Mouse (Mus musculus): ENCODE measurements at regions not wholly inside any gene's neighbourhood (a gene's known extent, or its start where the extent isn't known, plus 50 kb on each side); places are given as distances from the start of the nearest gene placed in this dataset.

DNA sequence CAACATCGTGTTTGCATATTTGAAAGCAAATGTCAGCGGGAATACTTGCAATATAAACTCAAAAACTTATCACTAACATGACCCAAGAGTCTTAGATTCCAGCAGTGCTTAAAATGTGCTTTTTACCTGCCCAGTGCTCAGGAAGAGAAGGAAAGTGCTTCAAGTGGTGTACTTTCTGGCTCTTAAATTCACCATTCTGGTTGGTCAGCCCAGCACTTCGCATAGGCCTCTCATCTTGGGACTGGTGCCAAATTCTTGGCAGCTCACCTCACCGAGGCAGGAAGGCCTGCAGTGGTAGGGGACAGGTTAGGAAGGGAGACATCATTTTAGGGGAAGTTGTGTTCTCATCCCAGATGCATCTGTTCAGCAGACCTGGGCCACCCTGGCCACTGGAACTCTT lies 1913.3 kb upstream of the Lrrc6 start:
- Histone ChIP-seq H3K4me1 (ENCODE audit: control insufficient read depth, insufficient read depth, low read length) (no peaks in the 10 kb centered on the region), H3K9me3 (replicated peaks; ENCODE audit: control insufficient read depth, low read length) (no peaks in the 10 kb centered on the region), H3K27ac (ENCODE audit: low read depth, low read length) (no peak overlapping the region), H3K4me2 (ENCODE audit: low read length) (no peak overlapping the region), H3K4me3 (ENCODE audit: low read depth, low read length) (no peak overlapping the region), H3K36me3 (ENCODE audit: control insufficient read depth, insufficient read depth, low read length) (no peaks in the 10 kb centered on the region), H3K9ac (ENCODE audit: low read length) (no peak overlapping the region), H3K27me3 (replicated peaks; ENCODE audit: control insufficient read depth, insufficient read depth, low read length) (no peaks in the 10 kb centered on the region)
- 63% methylated on average over 4 of the region's 4 CpGs for WGBS
- DNase-seq (ENCODE audit: low spot score) (no peak), ATAC-seq (no peak)

DNA sequence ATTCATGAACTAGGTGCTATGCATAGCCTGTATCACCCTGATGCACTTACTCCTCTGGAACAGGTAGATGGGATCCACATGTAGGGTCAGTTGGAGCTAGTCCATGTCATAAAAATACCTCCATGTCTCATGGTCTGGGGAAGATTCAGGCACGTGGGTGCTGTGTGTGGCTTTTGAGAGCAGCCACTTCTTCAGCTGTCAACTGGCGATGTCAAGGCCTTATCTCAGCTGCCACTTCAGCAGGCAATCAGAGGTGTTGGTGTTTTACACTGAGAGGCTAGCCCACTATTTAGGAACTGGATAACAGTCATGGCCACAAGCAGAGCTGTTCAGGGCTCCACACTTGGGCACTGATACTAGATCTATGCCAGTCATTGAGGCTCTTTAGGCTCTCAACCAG lies 1912.0 kb upstream of the Lrrc6 start:
- H3K4me3 ChIP-seq (ENCODE audit: low read depth, low read length) = no peak overlapping the region
- H3K4me1 ChIP-seq (ENCODE audit: control insufficient read depth, insufficient read depth, low read length) = no peaks in the 10 kb centered on the region
- H3K27ac ChIP-seq (ENCODE audit: low read depth, low read length) = no peak overlapping the region
- H3K9ac ChIP-seq (ENCODE audit: low read length) = no peak overlapping the region
- 88% methylated on average over 2 of the region's 2 CpGs for WGBS
- H3K4me2 ChIP-seq (ENCODE audit: low read length) = no peak overlapping the region
- H3K9me3 ChIP-seq (replicated peaks; ENCODE audit: control insufficient read depth, low read length) = no peaks in the 10 kb centered on the region
- H3K36me3 ChIP-seq (ENCODE audit: control insufficient read depth, insufficient read depth, low read length) = no peaks in the 10 kb centered on the region
- DNase-seq (ENCODE audit: low spot score) = no peak
- ATAC-seq = no peak
- H3K27me3 ChIP-seq (replicated peaks; ENCODE audit: control insufficient read depth, insufficient read depth, low read length) = no peaks in the 10 kb centered on the region

DNA sequence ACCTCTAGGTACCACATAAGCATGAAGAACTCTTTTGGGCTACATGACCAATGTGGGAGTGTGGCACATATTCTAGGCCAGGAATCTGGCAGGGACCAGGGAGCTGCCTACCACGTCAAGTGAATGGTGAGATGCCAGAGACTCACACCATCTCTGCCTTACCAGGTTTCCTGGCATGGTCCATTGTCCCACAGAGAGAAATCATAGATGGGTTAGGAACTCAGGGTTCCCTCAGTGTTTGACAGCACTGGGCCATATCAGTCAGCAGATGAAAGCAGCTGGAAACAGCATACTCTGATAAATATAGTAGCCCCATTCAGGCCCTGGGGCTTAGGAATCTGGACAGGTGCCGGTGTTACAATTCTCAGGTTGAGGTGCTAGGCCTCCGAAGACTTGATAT lies 1911.4 kb upstream of the Lrrc6 start:
- Histone ChIP-seq H3K36me3 (ENCODE audit: control insufficient read depth, insufficient read depth, low read length) (no peaks in the 10 kb centered on the region), H3K4me2 (ENCODE audit: low read length) (no peak overlapping the region), H3K27ac (ENCODE audit: low read depth, low read length) (no peak overlapping the region), H3K27me3 (replicated peaks; ENCODE audit: control insufficient read depth, insufficient read depth, low read length) (no peaks in the 10 kb centered on the region), H3K9me3 (replicated peaks; ENCODE audit: control insufficient read depth, low read length) (no peaks in the 10 kb centered on the region), H3K4me3 (ENCODE audit: low read depth, low read length) (no peak overlapping the region), H3K9ac (ENCODE audit: low read length) (no peak overlapping the region), H3K4me1 (ENCODE audit: control insufficient read depth, insufficient read depth, low read length) (no peaks in the 10 kb centered on the region)
- ATAC-seq (no peak), DNase-seq (ENCODE audit: low spot score) (no peak)
- WGBS = 93% methylated on average over 3 of the region's 3 CpGs

DNA sequence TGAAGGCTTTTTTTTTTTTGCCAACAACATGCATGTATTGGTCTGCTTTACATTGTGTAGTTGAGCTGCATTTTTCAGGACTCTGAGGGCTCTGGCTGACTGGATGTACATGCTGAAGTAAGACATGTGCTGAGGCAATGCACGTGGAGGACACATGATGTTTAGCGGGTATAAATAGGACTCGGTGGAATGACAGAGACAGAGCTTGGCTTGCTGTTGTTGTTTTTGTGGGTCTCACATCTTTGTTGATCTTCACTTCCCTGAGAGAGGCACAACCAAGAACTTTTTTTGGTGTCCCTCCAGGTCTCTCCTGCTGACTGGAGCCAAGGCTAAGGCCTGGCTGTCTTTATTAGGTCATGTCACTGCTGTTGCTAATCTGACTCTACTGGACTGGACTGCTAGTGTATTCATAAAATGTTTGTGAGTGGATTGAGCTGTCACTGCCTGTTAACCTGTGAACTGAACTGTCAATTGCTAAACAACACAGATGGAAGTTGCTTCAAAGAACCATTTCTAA lies 1902.9 kb upstream of the Lrrc6 start:
- no peak overlapping the region for H3K4me2 ChIP-seq (ENCODE audit: low read length)
- no peaks in the 10 kb centered on the region for H3K36me3 ChIP-seq (ENCODE audit: control insufficient read depth, insufficient read depth, low read length)
- no peak overlapping the region for H3K9ac ChIP-seq (ENCODE audit: low read length)
- no peaks in the 10 kb centered on the region for H3K9me3 ChIP-seq (replicated peaks; ENCODE audit: control insufficient read depth, low read length)
- H3K27ac ChIP-seq (ENCODE audit: low read depth, low read length) = no peak overlapping the region
- H3K4me3 ChIP-seq (ENCODE audit: low read depth, low read length) = no peak overlapping the region
- H3K27me3 ChIP-seq (replicated peaks; ENCODE audit: control insufficient read depth, insufficient read depth, low read length) = no peaks in the 10 kb centered on the region
- ATAC-seq = no peak
- 90% methylated on average over 3 of the region's 3 CpGs for WGBS
- DNase-seq (ENCODE audit: low spot score) = no peak
- H3K4me1 ChIP-seq (ENCODE audit: control insufficient read depth, insufficient read depth, low read length) = no peaks in the 10 kb centered on the region

DNA sequence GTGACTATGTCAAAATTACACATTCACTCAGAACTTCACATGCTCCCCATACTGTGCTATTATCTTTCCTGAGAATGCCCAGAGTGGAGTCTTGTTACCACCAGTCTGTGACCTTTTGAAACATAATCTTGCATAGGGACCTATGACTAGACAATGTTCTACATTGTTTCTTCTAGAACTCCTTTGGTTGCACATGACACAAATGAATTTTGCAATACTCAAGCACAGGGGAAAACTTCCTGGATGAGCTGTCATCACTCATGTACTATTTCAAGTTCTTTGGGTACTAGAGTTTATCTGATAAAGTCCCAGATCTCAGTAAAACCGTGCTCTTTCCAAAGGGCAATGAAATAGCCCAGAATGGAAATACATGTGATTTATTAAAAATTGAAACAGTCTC lies 1901.0 kb upstream of the Lrrc6 start:
- H3K27ac ChIP-seq (ENCODE audit: low read depth, low read length) = no peak overlapping the region
- H3K36me3 ChIP-seq (ENCODE audit: control insufficient read depth, insufficient read depth, low read length) = no peaks in the 10 kb centered on the region
- H3K27me3 ChIP-seq (replicated peaks; ENCODE audit: control insufficient read depth, insufficient read depth, low read length) = no peaks in the 10 kb centered on the region
- H3K4me2 ChIP-seq (ENCODE audit: low read length) = no peak overlapping the region
- 69% methylated on average over 1 of the region's 1 CpGs for WGBS
- no peak overlapping the region for H3K9ac ChIP-seq (ENCODE audit: low read length)
- H3K4me1 ChIP-seq (ENCODE audit: control insufficient read depth, insufficient read depth, low read length) = no peaks in the 10 kb centered on the region
- no peaks in the 10 kb centered on the region for H3K9me3 ChIP-seq (replicated peaks; ENCODE audit: control insufficient read depth, low read length)
- DNase-seq (ENCODE audit: low spot score) = no peak
- no peak for ATAC-seq
- no peak overlapping the region for H3K4me3 ChIP-seq (ENCODE audit: low read depth, low read length)

DNA sequence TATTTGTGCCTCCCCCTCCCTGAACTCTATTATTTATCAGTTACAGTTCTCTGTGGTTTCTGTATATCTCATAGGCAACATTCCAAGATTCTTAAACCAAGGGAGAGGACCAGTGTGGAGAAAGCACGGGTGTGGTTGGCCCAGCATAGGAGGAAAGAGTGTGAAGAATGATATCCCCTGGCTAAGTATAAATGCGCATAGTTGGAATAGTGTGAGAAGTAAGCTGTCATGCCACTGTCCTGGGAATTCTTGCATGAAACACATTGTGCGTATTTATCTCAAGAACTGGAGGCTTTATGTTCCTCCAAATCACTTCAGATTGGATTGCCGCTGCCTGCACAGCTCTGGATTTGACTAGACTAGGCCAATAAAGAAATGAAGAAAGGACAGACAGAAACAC lies 1900.3 kb upstream of the Lrrc6 start:
- Histone ChIP-seq H3K4me1 (ENCODE audit: control insufficient read depth, insufficient read depth, low read length) (no peaks in the 10 kb centered on the region), H3K4me3 (ENCODE audit: low read depth, low read length) (no peak overlapping the region), H3K9me3 (replicated peaks; ENCODE audit: control insufficient read depth, low read length) (no peaks in the 10 kb centered on the region), H3K36me3 (ENCODE audit: control insufficient read depth, insufficient read depth, low read length) (no peaks in the 10 kb centered on the region), H3K27ac (ENCODE audit: low read depth, low read length) (no peak overlapping the region), H3K9ac (ENCODE audit: low read length) (no peak overlapping the region), H3K4me2 (ENCODE audit: low read length) (no peak overlapping the region), H3K27me3 (replicated peaks; ENCODE audit: control insufficient read depth, insufficient read depth, low read length) (no peaks in the 10 kb centered on the region)
- 93% methylated on average over 4 of the region's 4 CpGs for WGBS
- DNase-seq (ENCODE audit: low spot score) = no peak
- ATAC-seq = no peak

DNA sequence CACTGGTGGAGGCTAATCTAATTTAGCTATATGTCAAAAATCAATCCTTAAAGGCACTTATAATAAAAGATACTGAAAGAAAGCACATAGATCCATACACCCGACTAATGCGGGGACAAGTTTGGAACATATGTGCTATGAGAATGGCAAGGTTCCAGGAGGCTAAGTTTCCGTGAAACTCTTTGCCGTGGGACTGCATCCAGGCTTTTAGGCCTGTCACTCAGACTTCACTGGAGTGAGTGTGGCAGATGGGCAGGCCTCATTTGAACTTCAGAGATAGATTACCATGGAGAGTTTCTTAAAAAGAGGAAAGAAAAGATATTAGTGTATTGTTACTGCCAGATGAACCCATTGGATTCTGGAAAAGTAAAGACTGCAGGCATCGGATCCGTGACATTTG lies 1895.9 kb upstream of the Lrrc6 start:
- Histone ChIP-seq H3K4me1 (ENCODE audit: control insufficient read depth, insufficient read depth, low read length) (no peaks in the 10 kb centered on the region), H3K9me3 (replicated peaks; ENCODE audit: control insufficient read depth, low read length) (no peaks in the 10 kb centered on the region), H3K27me3 (replicated peaks; ENCODE audit: control insufficient read depth, insufficient read depth, low read length) (no peaks in the 10 kb centered on the region), H3K36me3 (ENCODE audit: control insufficient read depth, insufficient read depth, low read length) (no peaks in the 10 kb centered on the region), H3K4me2 (ENCODE audit: low read length) (no peak overlapping the region), H3K27ac (ENCODE audit: low read depth, low read length) (no peak overlapping the region), H3K4me3 (ENCODE audit: low read depth, low read length) (no peak overlapping the region), H3K9ac (ENCODE audit: low read length) (no peak overlapping the region)
- DNase-seq (ENCODE audit: low spot score) = peak; percentile 46
- 0 out of 2 replicates have a peak, but pooled peaks have one; percentile 40 for ATAC-seq
- 78% methylated on average over 6 of the region's 6 CpGs for WGBS

DNA sequence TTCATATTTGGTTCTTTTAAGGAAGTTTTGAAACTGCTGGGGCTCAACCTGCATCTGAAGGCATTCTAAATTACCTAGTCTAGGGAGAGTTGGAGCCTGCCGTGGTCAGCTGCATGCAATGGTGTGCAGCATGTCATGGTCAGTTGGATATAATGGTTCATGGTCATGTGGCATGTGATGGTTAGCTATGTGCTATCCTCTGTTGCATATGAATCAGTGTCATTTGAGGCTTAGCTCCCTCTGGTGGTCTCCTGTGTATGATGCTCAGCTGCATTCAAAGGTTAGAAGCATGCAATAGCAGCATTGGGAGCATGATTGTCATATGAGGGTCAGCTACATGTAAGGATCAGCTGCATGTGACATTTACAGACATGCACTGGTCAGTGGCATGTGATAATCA lies 1894.0 kb upstream of the Lrrc6 start:
- Histone ChIP-seq H3K36me3 (ENCODE audit: control insufficient read depth, insufficient read depth, low read length) (no peaks in the 10 kb centered on the region), H3K9me3 (replicated peaks; ENCODE audit: control insufficient read depth, low read length) (no peaks in the 10 kb centered on the region), H3K27ac (ENCODE audit: low read depth, low read length) (no peak overlapping the region), H3K27me3 (replicated peaks; ENCODE audit: control insufficient read depth, insufficient read depth, low read length) (no peaks in the 10 kb centered on the region), H3K9ac (ENCODE audit: low read length) (no peak overlapping the region), H3K4me1 (ENCODE audit: control insufficient read depth, insufficient read depth, low read length) (no peaks in the 10 kb centered on the region), H3K4me2 (ENCODE audit: low read length) (no peak overlapping the region), H3K4me3 (ENCODE audit: low read depth, low read length) (no peak overlapping the region)
- peak; percentile 35 for DNase-seq (ENCODE audit: low spot score)
- ATAC-seq = no peak
- WGBS = 89% methylated on average over 1 of the region's 1 CpGs

DNA sequence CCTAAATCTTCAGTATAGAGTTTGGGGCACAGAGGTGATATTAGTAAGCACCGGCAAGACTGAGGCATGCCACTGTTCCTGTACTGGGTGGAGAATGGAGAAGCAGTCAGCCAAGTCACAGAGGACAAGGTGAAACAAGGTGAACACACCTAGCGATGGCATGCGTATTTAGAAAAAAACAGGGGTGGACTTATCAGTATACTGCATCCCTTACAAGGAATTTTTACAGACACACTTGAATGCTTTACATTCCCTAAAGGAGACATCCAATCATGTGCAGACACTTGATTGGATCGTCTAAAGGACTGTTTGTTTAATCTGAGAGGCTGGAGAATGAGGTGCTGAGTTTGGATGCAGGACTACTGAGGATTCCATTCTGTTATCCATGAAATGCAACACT lies 1893.4 kb upstream of the Lrrc6 start:
- ATAC-seq = no peak
- Histone ChIP-seq H3K27me3 (replicated peaks; ENCODE audit: control insufficient read depth, insufficient read depth, low read length) (no peaks in the 10 kb centered on the region), H3K9me3 (replicated peaks; ENCODE audit: control insufficient read depth, low read length) (no peaks in the 10 kb centered on the region), H3K4me3 (ENCODE audit: low read depth, low read length) (no peak overlapping the region), H3K36me3 (ENCODE audit: control insufficient read depth, insufficient read depth, low read length) (no peaks in the 10 kb centered on the region), H3K4me2 (ENCODE audit: low read length) (no peak overlapping the region), H3K27ac (ENCODE audit: low read depth, low read length) (no peak overlapping the region), H3K4me1 (ENCODE audit: control insufficient read depth, insufficient read depth, low read length) (no peaks in the 10 kb centered on the region), H3K9ac (ENCODE audit: low read length) (no peak overlapping the region)
- 92% methylated on average over 4 of the region's 4 CpGs for WGBS
- no peak for DNase-seq (ENCODE audit: low spot score)
